Mouse (Mus musculus) stomach, embryonic 14.5 days (tissue): Measurements from ENCODE around the gene 1190005I06Rik. TPM values are rescaled to one million over a fixed set of nuclear protein-coding genes. Genes with fewer than 3 reads are reported as not detected.

Experiments
- ATAC-seq: fragments of 200-750 bp; cut with Nextera tagmentation; 2 replicates; pipeline ENCODE4 v1.8.0; 2017; ENCODE audit warnings: low read depth, moderate TSS enrichment; ENCODE audit not compliant: insufficient number of reproducible peaks, insufficient read depth, low FRiP score
- H3K27ac ChIP-seq: fragments of 300-500 bp; sonication (generic); 2 replicates; pipeline ENCODE4 v1.5.1; 2014; ENCODE audit warnings: mild to moderate bottlenecking, low read length, moderate library complexity, mixed read lengths
- H3K27me3 ChIP-seq: fragments of 300-500 bp; sonication (generic); 2 replicates; pipeline ENCODE4 v1.6.1; 2014; ENCODE audit warnings: low read length, control low read depth, mixed read lengths; ENCODE audit not compliant: control insufficient read depth, insufficient read depth
- H3K36me3 ChIP-seq: fragments of 300-500 bp; sonication (generic); 2 replicates; pipeline ENCODE4 v1.6.1; 2014; ENCODE audit warnings: mild to moderate bottlenecking, control low read depth, low read length, moderate library complexity, mixed read lengths; ENCODE audit not compliant: control insufficient read depth, insufficient read depth
- H3K4me1 ChIP-seq: fragments of 300-500 bp; sonication (generic); 2 replicates; pipeline ENCODE4 v1.6.1; 2014; ENCODE audit warnings: low read length, control low read depth, mixed read lengths; ENCODE audit not compliant: control insufficient read depth, insufficient read depth
- H3K4me2 ChIP-seq: fragments of 300-500 bp; sonication (generic); replicated peaks from 2 replicates; pipeline ENCODE4 v1.6.1; 2014; ENCODE audit warnings: low read depth, low read length, control low read depth
- H3K4me3 ChIP-seq: fragments of 300-500 bp; sonication (generic); 2 replicates; pipeline ENCODE4 v1.5.1; 2014; ENCODE audit warnings: low read depth, low read length, control low read depth
- H3K9ac ChIP-seq: fragments of 300-500 bp; sonication (generic); replicated peaks from 2 replicates; pipeline ENCODE4 v1.6.1; 2014; ENCODE audit warnings: low read depth, mild to moderate bottlenecking, control low read depth, low read length, moderate library complexity, mixed read lengths
- H3K9me3 ChIP-seq: fragments of 300-500 bp; sonication (generic); 2 replicates; pipeline ENCODE4 v1.6.1; 2016; ENCODE audit warnings: low read depth, low read length, control low read depth; ENCODE audit not compliant: control insufficient read depth
- WGBS: fragments of 180-500 bp; shearing (Covaris S2); extraction: QIAGEN DNeasy Blood & Tissue Kit; methylation state at CpG from one replicate; pipeline ENCODE4 v1.1.7; 2014; 5-methylcytosine and 5-hydroxymethylcytosine counted together
- polyA plus RNA-seq: library from polyadenylated mRNA; unstranded; fragments of >200 nt; fragmentation: Nextera tagmentation; extraction: Ambion mirVana; gene quantifications from 2 replicates; pipeline ENCODE4 v1.2.1, GENCODE M21; 2014

Gene 1190005I06Rik
- polyA plus RNA-seq, 1 experiment from 2014 or later = 3.6 TPM

- H3K27me3 ChIP-seq = no peaks in the 10 kb centered on the region
- no peaks in the 10 kb centered on the region for H3K9me3 ChIP-seq
- no peak overlapping the region for H3K9ac ChIP-seq
- 82% methylated on average over 21 of the region's 21 CpGs for WGBS
- no peak overlapping the region for H3K4me2 ChIP-seq
- peaks cover 84% of the 10 kb centered on the region for H3K36me3 ChIP-seq
- H3K27ac ChIP-seq = no peak overlapping the region
- no peak for ATAC-seq
- 0 out of 2 replicates have a peak, but pooled peaks cover 2% of the 10 kb centered on the region for H3K4me1 ChIP-seq
- no peak overlapping the region for H3K4me3 ChIP-seq
Measured at GRCm38 (mm10) chr8:120572534-120572933, 74.9 kb downstream of the 1190005I06Rik start.

DNA sequence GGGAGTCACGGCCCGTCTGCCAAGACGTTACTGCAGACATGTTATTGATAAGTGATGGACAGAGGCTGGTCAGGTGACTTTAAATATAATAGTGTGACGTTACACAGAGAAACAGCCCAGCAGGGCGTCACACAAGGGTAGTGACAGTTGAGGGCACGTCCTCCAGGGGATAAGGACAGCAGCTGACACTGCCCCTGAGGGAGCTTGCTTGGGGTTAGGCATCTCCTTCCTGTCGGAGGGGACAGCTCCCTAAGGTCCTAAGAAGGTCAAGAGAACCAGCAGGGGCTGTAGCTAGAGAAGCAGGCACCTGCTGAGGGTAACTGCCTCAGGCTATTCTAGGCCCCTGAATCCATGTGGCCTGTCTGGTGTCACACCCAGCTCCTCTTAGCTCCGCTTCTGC lies 75.9 kb downstream of the 1190005I06Rik start:
- Histone ChIP-seq H3K27ac (no peak overlapping the region), H3K36me3 (peaks cover 84% of the 10 kb centered on the region), H3K27me3 (no peaks in the 10 kb centered on the region), H3K9ac (no peak overlapping the region), H3K4me3 (no peak overlapping the region), H3K9me3 (no peaks in the 10 kb centered on the region), H3K4me1 (0 out of 2 replicates have a peak, but pooled peaks cover 2% of the 10 kb centered on the region), H3K4me2 (no peak overlapping the region)
- 87% methylated on average over 8 of the region's 8 CpGs for WGBS
- no peak for ATAC-seq

DNA sequence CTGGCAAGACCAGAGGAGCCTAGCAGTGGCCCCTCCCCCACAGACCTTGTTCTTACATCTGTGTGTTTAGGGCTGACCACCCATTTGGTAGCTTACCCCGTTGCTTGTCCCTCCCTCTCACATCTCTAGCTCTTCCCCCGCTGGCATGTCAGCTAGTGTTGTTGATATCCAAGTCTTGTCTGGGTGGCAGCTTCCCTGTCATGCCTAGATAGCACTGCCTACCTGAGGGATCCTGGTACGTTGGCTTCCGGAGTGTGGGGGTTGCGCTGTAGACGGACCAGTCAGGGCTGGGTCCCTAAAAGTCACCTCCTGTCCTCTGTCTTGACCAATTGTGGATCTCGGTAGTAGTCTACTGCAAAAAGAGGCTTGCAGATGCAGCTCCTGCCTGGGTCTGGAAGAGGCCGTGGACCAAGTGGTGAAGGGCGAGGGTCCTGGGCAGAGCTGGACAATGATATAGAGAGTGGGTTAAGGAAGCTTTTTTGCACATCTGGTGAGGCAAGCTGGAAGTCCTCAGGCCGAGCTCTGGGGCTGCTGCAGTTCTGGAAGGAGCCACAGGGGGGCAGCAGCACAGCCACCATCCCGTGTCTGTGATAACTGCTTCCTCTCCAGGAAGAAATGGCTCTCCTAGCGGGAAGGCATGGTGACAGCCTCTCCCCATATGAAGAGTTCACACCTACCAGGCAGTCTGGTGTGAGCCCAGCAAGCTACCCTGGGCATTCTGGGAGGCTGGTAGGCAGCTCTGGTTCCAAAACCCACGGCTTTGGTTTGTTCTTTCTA lies 77.3 kb downstream of the 1190005I06Rik start:
- H3K27ac ChIP-seq = no peak overlapping the region
- no peak for ATAC-seq
- peaks cover 7% of the 10 kb centered on the region for H3K4me1 ChIP-seq
- H3K4me2 ChIP-seq = no peak overlapping the region
- 53% methylated on average over 13 of the region's 13 CpGs for WGBS
- no peak overlapping the region for H3K9ac ChIP-seq
- H3K36me3 ChIP-seq = peaks cover 74% of the 10 kb centered on the region
- H3K27me3 ChIP-seq = no peaks in the 10 kb centered on the region
- H3K4me3 ChIP-seq = no peak overlapping the region
- no peaks in the 10 kb centered on the region for H3K9me3 ChIP-seq

DNA sequence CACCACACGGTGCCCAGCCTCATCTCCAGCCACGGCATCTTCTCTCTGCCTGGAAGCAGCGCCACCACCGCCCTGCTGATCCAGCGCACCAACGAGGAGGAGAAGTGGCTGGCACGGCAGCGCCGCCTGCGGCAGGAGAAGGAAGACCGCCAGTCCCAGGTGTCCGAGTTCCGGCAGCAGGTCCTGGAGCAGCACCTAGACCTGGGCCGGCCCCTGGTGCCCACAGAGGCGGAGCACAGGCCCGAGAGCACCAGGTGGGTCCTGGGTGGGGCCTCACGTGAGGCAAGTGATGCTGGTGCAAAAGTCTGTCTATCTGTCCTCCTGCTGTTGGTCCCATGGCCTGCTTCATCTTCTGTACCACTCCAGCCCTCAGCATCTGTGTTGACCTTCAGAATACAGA lies 78.3 kb downstream of the 1190005I06Rik start:
- Histone ChIP-seq H3K27ac (no peak overlapping the region), H3K9me3 (no peaks in the 10 kb centered on the region), H3K4me1 (peaks cover 14% of the 10 kb centered on the region), H3K4me2 (no peak overlapping the region), H3K36me3 (peaks cover 64% of the 10 kb centered on the region), H3K9ac (no peak overlapping the region), H3K27me3 (no peaks in the 10 kb centered on the region), H3K4me3 (no peak overlapping the region)
- 92% methylated on average over 17 of the region's 17 CpGs for WGBS
- ATAC-seq = no peak

GRCm38 (mm10) chr8:120568164-120568798 lies 79.2 kb downstream of the 1190005I06Rik start:
- H3K9ac ChIP-seq = no peak overlapping the region
- no peak overlapping the region for H3K4me3 ChIP-seq
- no peak overlapping the region for H3K4me2 ChIP-seq
- no peak for ATAC-seq
- H3K36me3 ChIP-seq = peaks cover 56% of the 10 kb centered on the region
- peaks cover 23% of the 10 kb centered on the region for H3K4me1 ChIP-seq
- no peaks in the 10 kb centered on the region for H3K9me3 ChIP-seq
- H3K27ac ChIP-seq = no peak overlapping the region
- WGBS = 93% methylated on average over 37 of the region's 37 CpGs
- no peaks in the 10 kb centered on the region for H3K27me3 ChIP-seq

DNA sequence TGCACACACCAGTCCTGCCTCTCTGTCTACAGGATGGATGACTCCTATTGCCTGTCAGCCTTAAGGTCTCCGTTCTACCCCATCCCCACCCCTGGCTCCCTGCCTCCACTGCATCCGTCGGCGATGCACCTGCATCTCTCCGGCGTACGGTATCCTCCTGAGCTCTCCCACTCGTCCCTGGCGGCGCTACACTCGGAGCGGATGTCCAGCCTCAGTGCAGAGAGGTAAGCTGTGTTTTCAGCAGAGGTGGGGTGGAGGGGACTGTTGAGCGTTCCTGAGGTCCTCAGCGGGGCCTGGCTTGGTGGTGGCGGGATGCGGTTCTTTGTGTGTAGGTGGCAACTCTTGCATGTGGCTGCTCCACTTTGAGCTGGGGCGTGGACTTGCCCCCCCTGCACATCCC lies 79.7 kb downstream of the 1190005I06Rik start:
- ATAC-seq = no peak
- no peak overlapping the region for H3K9ac ChIP-seq
- H3K4me1 ChIP-seq = peaks cover 28% of the 10 kb centered on the region
- no peak overlapping the region for H3K4me3 ChIP-seq
- no peaks in the 10 kb centered on the region for H3K27me3 ChIP-seq
- no peaks in the 10 kb centered on the region for H3K9me3 ChIP-seq
- no peak overlapping the region for H3K4me2 ChIP-seq
- H3K27ac ChIP-seq = no peak overlapping the region
- WGBS = 96% methylated on average over 17 of the region's 17 CpGs
- peaks cover 51% of the 10 kb centered on the region for H3K36me3 ChIP-seq

DNA sequence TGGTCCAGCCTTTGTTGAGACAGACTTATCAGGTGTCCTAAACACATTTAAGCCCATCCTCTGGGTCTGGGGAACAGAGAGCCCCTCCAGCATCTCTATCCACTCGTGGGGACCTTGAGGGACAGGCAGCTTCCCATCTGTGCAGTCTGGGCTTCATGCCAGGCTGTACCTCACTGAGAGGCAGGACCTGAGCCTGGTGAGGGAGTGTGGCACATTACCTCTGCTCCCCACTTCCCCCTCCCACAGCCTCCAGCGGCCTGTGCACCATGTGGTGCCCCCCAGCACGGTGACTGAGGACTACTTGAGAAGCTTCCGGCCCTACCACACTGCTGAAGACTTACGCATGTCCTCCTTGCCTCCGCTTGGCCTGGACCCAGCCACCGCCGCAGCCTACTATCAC lies 80.8 kb downstream of the 1190005I06Rik start:
- 79% methylated on average over 8 of the region's 8 CpGs for WGBS
- H3K4me1 ChIP-seq = peaks cover 32% of the 10 kb centered on the region

GRCm38 (mm10) chr8:120565151-120565711 lies 82.2 kb downstream of the 1190005I06Rik start:
- no peaks in the 10 kb centered on the region for H3K9me3 ChIP-seq
- H3K36me3 ChIP-seq = peaks cover 33% of the 10 kb centered on the region
- no peak for ATAC-seq
- H3K27ac ChIP-seq = peak overlapping the region; percentile 21; the same call in 1 of the 2 replicates
- H3K27me3 ChIP-seq = no peaks in the 10 kb centered on the region
- H3K4me2 ChIP-seq = no peak overlapping the region
- H3K9ac ChIP-seq = no peak overlapping the region; the same call in 1 of the 2 replicates
- peaks cover 32% of the 10 kb centered on the region for H3K4me1 ChIP-seq
- H3K4me3 ChIP-seq = no peak overlapping the region
- 26% methylated on average over 7 of the region's 7 CpGs for WGBS

More for the DNA sequence above, 80.8 kb downstream of the 1190005I06Rik start:
- H3K36me3 ChIP-seq = peaks cover 42% of the 10 kb centered on the region
- no peak overlapping the region for H3K4me2 ChIP-seq
- no peaks in the 10 kb centered on the region for H3K27me3 ChIP-seq
- H3K4me3 ChIP-seq = no peak overlapping the region
- H3K9me3 ChIP-seq = no peaks in the 10 kb centered on the region
- H3K9ac ChIP-seq = no peak overlapping the region
- H3K27ac ChIP-seq = no peak overlapping the region
- ATAC-seq = no peak
